Comparison of ENCODE assay signal across 22 mouse cellular contexts in the genomic region with DNA sequence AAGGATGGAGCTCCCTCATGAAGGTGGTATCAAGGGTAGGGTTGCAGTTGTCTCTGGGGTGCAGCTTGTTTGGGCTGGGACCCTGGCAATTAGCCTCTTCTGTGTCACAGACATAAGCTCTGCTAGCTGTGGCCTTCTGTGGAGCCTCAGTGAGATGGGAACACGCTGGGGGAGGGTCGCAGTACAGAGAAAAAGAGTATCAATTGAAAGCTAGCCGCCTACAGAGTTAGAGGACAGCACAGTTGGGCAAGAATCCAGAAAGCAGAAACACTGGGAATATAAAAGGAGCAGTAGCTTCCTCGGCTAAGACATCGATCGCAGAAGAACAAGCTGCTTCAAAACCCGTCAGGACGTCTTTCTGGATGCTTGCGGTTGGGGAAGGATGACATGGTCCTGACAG.
A peak's percentile ranks its signal among the peaks of the same experiment; 100 is the strongest.
DNase-seq lines count a peak whose midpoint lies in the region; ATAC-seq and TF ChIP-seq lines count a peak whose summit lies in the region.
"Had no signal": no experiment of that assay in that cellular context is flagged by ENCODE, and none has a peak within 500 bp of the region (broad histone marks: within the 10 kb centered on the region; RNA-seq: fewer than 3 reads in every experiment).

No protein-coding gene starts in this region.

- no peaks in the 10 kb centered on the region for H3K4me1 ChIP-seq in kidney, postnatal 0 days (replicated peaks; ENCODE audit: insufficient read depth, low read length)
- H3K4me1 ChIP-seq: embryonic facial prominence, embryonic 15.5 days; heart, embryonic 10.5 days; hindbrain, embryonic 15.5 days; intestine, embryonic 15.5 days; midbrain, embryonic 12.5 days had no signal

- DNase-seq in kidney, postnatal 0 days (ENCODE audit: low spot score), result peak; percentile 31
- DNase-seq in kidney, postnatal 25 days, result no peak
- DNase-seq in left cerebral cortex, postnatal 14 days (ENCODE audit: low spot score in 2 of 2), result peak; percentile 41 to 62
- no peak for DNase-seq in left cerebral cortex, adult 2 months (ENCODE audit: extremely low spot score in 1 of 2, low spot score in 2 of 2)
- peak; percentile 45 for DNase-seq in brain, adult 2 months (ENCODE audit: low read depth, low spot score)
- peak; percentile 22 for DNase-seq in brain, embryonic 14.5 days (ENCODE audit: low read depth)
- DNase-seq: adrenal gland, postnatal 14 days; cerebellum, adult 9-10 months; gastrocnemius, adult 2 months; heart, postnatal 4 days; kidney, adult 8-10 months; kidney, postnatal 4 days; liver, postnatal 0 days; lung, postnatal 14 days had no signal

- TF ChIP-seq CTCF in kidney, postnatal 0 days (IDR thresholded peaks at IDR 0.05; ENCODE audit: low read depth), result no peak
- no peak for TF ChIP-seq CTCF in left cerebral cortex, adult 2 months (IDR thresholded peaks at IDR 0.05)
- TF ChIP-seq CTCF in brain, embryonic 14.5 days (IDR thresholded peaks at IDR 0.05; ENCODE audit: borderline replicate concordance, extremely low read depth, insufficient read depth, insufficient read length), result no peak

- H3K36me3 ChIP-seq in kidney, postnatal 0 days (ENCODE audit: insufficient read depth, low read length), result no peaks in the 10 kb centered on the region
- H3K36me3 ChIP-seq: embryonic facial prominence, embryonic 15.5 days; hindbrain, embryonic 15.5 days; intestine, embryonic 15.5 days; limb, embryonic 12.5 days; midbrain, embryonic 12.5 days had no signal

- H3K4me2 ChIP-seq in kidney, postnatal 0 days (ENCODE audit: low read length), result no peak overlapping the region
- H3K4me2 ChIP-seq: embryonic facial prominence, embryonic 15.5 days; hindbrain, embryonic 15.5 days; intestine, embryonic 15.5 days; limb, embryonic 12.5 days; liver, embryonic 11.5 days; midbrain, embryonic 12.5 days had no signal

- H3K27me3 ChIP-seq in kidney, postnatal 0 days (ENCODE audit: insufficient read depth, low read length), result no peaks in the 10 kb centered on the region
- H3K27me3 ChIP-seq: embryonic facial prominence, embryonic 15.5 days; hindbrain, embryonic 15.5 days; intestine, embryonic 15.5 days; limb, embryonic 12.5 days; midbrain, embryonic 12.5 days had no signal

- no peak overlapping the region for H3K9ac ChIP-seq in kidney, postnatal 0 days (ENCODE audit: low read depth, low read length)
- H3K9ac ChIP-seq: embryonic facial prominence, embryonic 15.5 days; hindbrain, embryonic 15.5 days; intestine, embryonic 15.5 days; limb, embryonic 12.5 days; liver, postnatal 0 days; midbrain, embryonic 12.5 days had no signal

- ATAC-seq in kidney, postnatal 0 days (replicated peaks; ENCODE audit: low FRiP score, low read depth), result no peak
- ATAC-seq in activated CD4-positive, CD25-positive, alpha-beta regulatory T cell, adult 4 months, result no peak
- ATAC-seq: intestine, embryonic 15.5 days; liver, postnatal 0 days had no signal

- TF ChIP-seq POLR2A in brain, embryonic 14.5 days (IDR thresholded peaks at IDR 0.05; ENCODE audit: borderline replicate concordance, extremely low read depth, insufficient read depth, insufficient read length, poor library complexity, severe bottlenecking), result no peak

- WGBS in kidney, postnatal 0 days, result 69% methylated on average over 9 of the region's 9 CpGs

- intact Hi-C loops in left cerebral cortex, postnatal 14 days (cut with DNase I), result no loop called here
- intact Hi-C loops in left cerebral cortex, adult 2 months (cut with DNase I), result no loop called here

- H3K27ac ChIP-seq in kidney, postnatal 0 days, result no peak overlapping the region
- H3K27ac ChIP-seq in left cerebral cortex, adult 2 months, result no peak overlapping the region
- H3K27ac ChIP-seq: embryonic facial prominence, embryonic 15.5 days; gastrocnemius, adult 2 months; heart, embryonic 10.5 days; hindbrain, embryonic 15.5 days; intestine, embryonic 15.5 days; limb, embryonic 12.5 days; midbrain, embryonic 12.5 days had no signal

- no peaks in the 10 kb centered on the region for H3K9me3 ChIP-seq in kidney, postnatal 0 days (replicated peaks; ENCODE audit: low read length)
- H3K9me3 ChIP-seq: embryonic facial prominence, embryonic 15.5 days; heart, embryonic 10.5 days; hindbrain, embryonic 15.5 days; intestine, embryonic 15.5 days; limb, embryonic 12.5 days; midbrain, embryonic 12.5 days had no signal

- H3K4me3 ChIP-seq in kidney, postnatal 0 days (replicated peaks; ENCODE audit: low read depth, low read length), result no peak overlapping the region
- H3K4me3 ChIP-seq in left cerebral cortex, adult 2 months, result no peak overlapping the region
- H3K4me3 ChIP-seq: embryonic facial prominence, embryonic 15.5 days; gastrocnemius, adult 2 months; heart, embryonic 10.5 days; hindbrain, embryonic 15.5 days; intestine, embryonic 15.5 days; limb, embryonic 12.5 days; midbrain, embryonic 12.5 days had no signal

Comparison
In these comparisons a context has a peak if more than half of its experiments do, and no peak if none do; other contexts are left out.
1. DNase-seq: peak in kidney, postnatal 0 days (single experiment), left cerebral cortex, postnatal 14 days (2 of 2), brain, adult 2 months (single experiment) and brain, embryonic 14.5 days (single experiment); none in kidney, postnatal 25 days (0 of 2) and left cerebral cortex, adult 2 months (0 of 2).